Mouse (Mus musculus) MEL (cell line): ENCODE measurements at regions not wholly inside any gene's neighbourhood (a gene's known extent, or its start where the extent isn't known, plus 50 kb on each side); places are given as distances from the start of the nearest gene placed in this dataset.

Source experiments
- DNase-seq: peaks from one replicate; pipeline ENCODE4 v3.0.0; 2011; ENCODE audit warnings: low read depth, low spot score
- H3K27ac ChIP-seq: 2 replicates; pipeline ENCODE4 v1.5.1; 2012; ENCODE audit warnings: low read depth, mild to moderate bottlenecking, control low read depth, low read length, moderate library complexity; ENCODE audit not compliant: control insufficient read depth
- H3K27me3 ChIP-seq, 2 experiments: fragments of 150-350 bp in 1 of 2; sonication (generic) in 1 of 2; 2 replicates each; pipeline ENCODE4 v1.6.1; 2012; ENCODE audit warnings: low read length in 2 of 2, mild to moderate bottlenecking in 2 of 2, improper control_type of control experiment in 1 of 2, moderate library complexity in 1 of 2; ENCODE audit not compliant: insufficient read depth in 2 of 2, control insufficient read depth in 1 of 2
- H3K36me3 ChIP-seq, 2 experiments: 2 replicates each; pipeline ENCODE4 v1.6.1; 2012 to 2014; ENCODE audit warnings: low read length in 2 of 2, improper control_type of control experiment in 1 of 2, inconsistent platforms in 1 of 2, mild to moderate bottlenecking in 1 of 2; ENCODE audit not compliant: insufficient read depth in 2 of 2, control insufficient read depth in 1 of 2
- H3K4me1 ChIP-seq, 2 experiments: fragments of 150-350 bp in 1 of 2; sonication (generic) in 1 of 2; 2 replicates each; pipeline ENCODE4 v1.6.1; 2012; ENCODE audit warnings: low read length in 2 of 2, improper control_type of control experiment in 1 of 2, mild to moderate bottlenecking in 1 of 2; ENCODE audit not compliant: insufficient read depth in 2 of 2, control insufficient read depth in 1 of 2
- H3K4me3 ChIP-seq, 2 experiments: fragments of 150-350 bp in 1 of 2; sonication (generic) in 1 of 2; 2 replicates each; pipeline ENCODE4 v1.5.1; 2012; ENCODE audit warnings: low read depth in 2 of 2, low read length in 2 of 2, mild to moderate bottlenecking in 2 of 2, moderate library complexity in 2 of 2, control low read depth in 1 of 2, improper control_type of control experiment in 1 of 2; ENCODE audit not compliant: control insufficient read depth in 1 of 2, insufficient read depth in 1 of 2
- H3K79me2 ChIP-seq: 2 replicates; pipeline ENCODE4 v1.6.1; 2012; ENCODE audit warnings: mild to moderate bottlenecking, low read length, moderate library complexity; ENCODE audit not compliant: control insufficient read depth, poor library complexity, insufficient read depth
- H3K9ac ChIP-seq: 2 replicates; pipeline ENCODE4 v1.6.1; 2012; ENCODE audit warnings: low read depth, mild to moderate bottlenecking, control low read depth, low read length, moderate library complexity; ENCODE audit not compliant: control insufficient read depth, poor library complexity, severe bottlenecking
- H3K9me3 ChIP-seq: fragments of 150-350 bp; sonication (generic); replicated peaks from 2 replicates; pipeline ENCODE4 v1.6.1; 2012; ENCODE audit warnings: mild to moderate bottlenecking, low read length, improper control_type of control experiment, moderate library complexity; ENCODE audit not compliant: insufficient read depth
- BHLHE40 ChIP-seq: IDR thresholded peaks from 2 replicates; pipeline ENCODE4 v1.6.1; 2012; ENCODE audit warnings: low read depth, mild to moderate bottlenecking, inconsistent platforms, low read length, improper control_type of control experiment, borderline replicate concordance
- CHD1 ChIP-seq: IDR thresholded peaks from 2 replicates; pipeline ENCODE4 v1.6.1; 2012; ENCODE audit warnings: low read depth, mild to moderate bottlenecking, inconsistent platforms, low read length, improper control_type of control experiment
- E2F4 ChIP-seq: IDR thresholded peaks from 2 replicates; pipeline ENCODE4 v1.6.1; 2011; ENCODE audit warnings: low read depth, low read length, improper control_type of control experiment, borderline replicate concordance
- EP300 ChIP-seq, 2 experiments: IDR thresholded peaks; 2 replicates each; pipeline ENCODE4 v1.6.1; 2011; ENCODE audit warnings: improper control_type of control experiment in 2 of 2, low read length in 2 of 2, low read depth in 1 of 2, mild to moderate bottlenecking in 1 of 2
- ETS1 ChIP-seq: IDR thresholded peaks from 2 replicates; pipeline ENCODE4 v1.6.1; 2012; ENCODE audit warnings: low read depth, mild to moderate bottlenecking, inconsistent platforms, low read length, improper control_type of control experiment, moderate library complexity
- JUND ChIP-seq: IDR thresholded peaks from 2 replicates; pipeline ENCODE4 v1.6.1; 2011; ENCODE audit warnings: low read depth, mild to moderate bottlenecking, improper control_type of control experiment, low read length
- MAX ChIP-seq: IDR thresholded peaks from 2 replicates; pipeline ENCODE4 v1.6.1; 2011; ENCODE audit warnings: low read length, improper control_type of control experiment
- MAZ ChIP-seq: IDR thresholded peaks from 2 replicates; pipeline ENCODE4 v1.6.1; 2012; ENCODE audit warnings: low read depth, mild to moderate bottlenecking, inconsistent platforms, low read length, improper control_type of control experiment
- MEF2A ChIP-seq: IDR thresholded peaks from 2 replicates; pipeline ENCODE4 v1.6.1; 2014; ENCODE audit warnings: low read depth, mild to moderate bottlenecking, inconsistent platforms, low read length, improper control_type of control experiment; ENCODE audit not compliant: poor library complexity, insufficient replicate concordance, severe bottlenecking; ENCODE audit errors: extremely low read depth
- MXI1 ChIP-seq: IDR thresholded peaks from 2 replicates; pipeline ENCODE4 v1.6.1; 2011; ENCODE audit warnings: mild to moderate bottlenecking, low read depth, low read length, improper control_type of control experiment
- MYB ChIP-seq: IDR thresholded peaks from 2 replicates; pipeline ENCODE4 v1.6.1; 2011; ENCODE audit warnings: mild to moderate bottlenecking, low read depth, low read length, improper control_type of control experiment
- MYC ChIP-seq: IDR thresholded peaks from 2 replicates; pipeline ENCODE4 v1.6.1; 2011; ENCODE audit warnings: low read depth, mild to moderate bottlenecking, low read length, improper control_type of control experiment, moderate library complexity
- POLR2A ChIP-seq, 2 experiments: IDR thresholded peaks; 2 replicates each; pipeline ENCODE4 v1.6.1; 2011 to 2012; ENCODE audit warnings: low read length in 2 of 2, mild to moderate bottlenecking in 2 of 2, control low read depth in 1 of 2, improper control_type of control experiment in 1 of 2, low read depth in 1 of 2, moderate library complexity in 1 of 2; ENCODE audit not compliant: control insufficient read depth in 1 of 2, insufficient read depth in 1 of 2, poor library complexity in 1 of 2
- POLR2AphosphoS5 ChIP-seq: IDR thresholded peaks from 2 replicates; pipeline ENCODE4 v1.6.1; 2012; ENCODE audit warnings: low read depth, borderline replicate concordance, mild to moderate bottlenecking, inconsistent platforms, low read length, moderate library complexity, mixed read lengths
- RCOR1 ChIP-seq: IDR thresholded peaks from 2 replicates; pipeline ENCODE4 v1.6.1; 2012; ENCODE audit warnings: low read depth, mild to moderate bottlenecking, inconsistent platforms, low read length, improper control_type of control experiment
- TCF12 ChIP-seq: IDR thresholded peaks from 2 replicates; pipeline ENCODE4 v1.6.1; 2014; ENCODE audit warnings: low read depth, mild to moderate bottlenecking, inconsistent platforms, low read length, improper control_type of control experiment, moderate library complexity
- UBTF ChIP-seq: IDR thresholded peaks from 2 replicates; pipeline ENCODE4 v1.6.1; 2012; ENCODE audit warnings: low read depth, mild to moderate bottlenecking, inconsistent platforms, low read length, improper control_type of control experiment, moderate library complexity, borderline replicate concordance; ENCODE audit not compliant: insufficient read depth
- USF2 ChIP-seq, 2 experiments: IDR thresholded peaks; 2 replicates each; pipeline ENCODE4 v1.6.1; 2011 to 2012; ENCODE audit warnings: improper control_type of control experiment in 2 of 2, low read length in 2 of 2, borderline replicate concordance in 1 of 2, inconsistent platforms in 1 of 2, low read depth in 1 of 2, mild to moderate bottlenecking in 1 of 2; ENCODE audit not compliant: insufficient read depth in 1 of 2
- ZMIZ1 ChIP-seq: IDR thresholded peaks from 2 replicates; pipeline ENCODE4 v1.6.1; 2012; ENCODE audit warnings: low read depth, mild to moderate bottlenecking, inconsistent platforms, low read length, improper control_type of control experiment, moderate library complexity

- no peaks in the 10 kb centered on the region for H3K4me1 ChIP-seq
- no peaks in the 10 kb centered on the region for H3K9me3 ChIP-seq
- H3K9ac ChIP-seq = no peak overlapping the region
- no peaks in the 10 kb centered on the region for H3K79me2 ChIP-seq
- TF ChIP-seq MAX = no peak
- TF ChIP-seq USF2 (IDR thresholded peaks at IDR 0.05; ENCODE audit: borderline replicate concordance in 1 of 2, insufficient read depth in 1 of 2, low read depth in 1 of 2, low read length in 2 of 2) = no peak
- TF ChIP-seq JUND = no peak
- TF ChIP-seq POLR2A (IDR thresholded peaks at IDR 0.05; ENCODE audit: control insufficient read depth in 1 of 2, insufficient read depth in 1 of 2, low read depth in 1 of 2, low read length in 2 of 2, poor library complexity in 1 of 2) = no peak
- no peak for TF ChIP-seq MEF2A
- TF ChIP-seq RCOR1 = no peak
- no peak for TF ChIP-seq MXI1
- TF ChIP-seq MYB = no peak
- no peak for TF ChIP-seq EP300 (IDR thresholded peaks at IDR 0.05; ENCODE audit: low read depth in 1 of 2, low read length in 2 of 2)
- no peak for TF ChIP-seq BHLHE40
- TF ChIP-seq TCF12 = no peak
- no peak for TF ChIP-seq UBTF
- no peak for TF ChIP-seq CHD1
- no peak for TF ChIP-seq ZMIZ1
- no peak for TF ChIP-seq MYC
- TF ChIP-seq E2F4 = no peak
- no peak for TF ChIP-seq ETS1
- TF ChIP-seq MAZ = no peak
- TF ChIP-seq POLR2AphosphoS5 = no peak
- no peak for DNase-seq
- H3K4me3 ChIP-seq = no peak overlapping the region
- no peaks in the 10 kb centered on the region for H3K27me3 ChIP-seq
- H3K27ac ChIP-seq = no peak overlapping the region
- H3K36me3 ChIP-seq = no peaks in the 10 kb centered on the region
These were observed 150.8 kb upstream of the Ptgfr start for GRCm38 (mm10) chr3:151988221-151988620.

- DNase-seq = no peak
- Histone ChIP-seq H3K4me3 (no peak overlapping the region), H3K9me3 (no peaks in the 10 kb centered on the region), H3K27ac (no peak overlapping the region), H3K4me1 (no peaks in the 10 kb centered on the region), H3K9ac (no peak overlapping the region), H3K79me2 (no peaks in the 10 kb centered on the region), H3K36me3 (no peaks in the 10 kb centered on the region), H3K27me3 (no peaks in the 10 kb centered on the region)
- no peak for TF ChIP-seq EP300 (IDR thresholded peaks at IDR 0.05; ENCODE audit: low read depth in 1 of 2, low read length in 2 of 2)
These were observed 140.7 kb upstream of the Ptgfr start for GRCm38 (mm10) chr3:151978136-151978535.
